Mouse (Mus musculus) neural tube, embryonic 14.5 days (tissue): ENCODE measurements around the gene Col24a1. TPM values are rescaled to one million over a fixed set of nuclear protein-coding genes. Genes with fewer than 3 reads are reported as not detected.
"Not testable (repeated sequence)": the region's sequence is repeated elsewhere in the genome, so short reads cannot be mapped to it uniquely, and the experiment has no call there.

Experiments
- ATAC-seq: fragments of 200-750 bp; cut with Nextera tagmentation; 2 replicates; pipeline ENCODE4 v1.8.0; 2017; ENCODE audit warnings: low read depth, mild to moderate bottlenecking, moderate TSS enrichment, moderate library complexity
- H3K27ac ChIP-seq: fragments of 300-500 bp; sonication (generic); 2 replicates; pipeline ENCODE4 v1.5.1; 2014; ENCODE audit warnings: low read depth, mild to moderate bottlenecking, control low read depth, low read length, moderate library complexity, mixed read lengths
- H3K27me3 ChIP-seq: fragments of 300-500 bp; sonication (generic); 2 replicates; pipeline ENCODE4 v1.6.1; 2014; ENCODE audit warnings: low read length; ENCODE audit not compliant: control insufficient read depth, insufficient read depth
- H3K36me3 ChIP-seq: fragments of 300-500 bp; sonication (generic); 2 replicates; pipeline ENCODE4 v1.6.1; 2014; ENCODE audit warnings: low read length, mixed read lengths; ENCODE audit not compliant: control insufficient read depth, insufficient read depth
- H3K4me1 ChIP-seq: fragments of 300-500 bp; sonication (generic); 2 replicates; pipeline ENCODE4 v1.6.1; 2014; ENCODE audit warnings: low read length; ENCODE audit not compliant: control insufficient read depth, insufficient read depth
- H3K4me2 ChIP-seq: fragments of 300-500 bp; sonication (generic); 2 replicates; pipeline ENCODE4 v1.6.1; 2014; ENCODE audit warnings: mild to moderate bottlenecking, low read depth, low read length, control low read depth
- H3K4me3 ChIP-seq: fragments of 300-500 bp; sonication (generic); 2 replicates; pipeline ENCODE4 v1.5.1; 2014; ENCODE audit warnings: low read depth, low read length, control low read depth, mixed read lengths
- H3K9ac ChIP-seq: fragments of 300-500 bp; sonication (generic); replicated peaks from 2 replicates; pipeline ENCODE4 v1.6.1; 2014; ENCODE audit warnings: low read depth, mild to moderate bottlenecking, control low read depth, low read length, mixed read lengths
- H3K9me3 ChIP-seq: fragments of 300-500 bp; sonication (generic); 2 replicates; pipeline ENCODE4 v1.6.1; 2016; ENCODE audit warnings: low read length; ENCODE audit not compliant: control insufficient read depth
- WGBS: fragments of 180-500 bp; shearing (Covaris S2); extraction: QIAGEN DNeasy Blood & Tissue Kit; methylation state at CpG from one replicate; pipeline ENCODE4 v1.1.7; 2014; 5-methylcytosine and 5-hydroxymethylcytosine counted together
- polyA plus RNA-seq: library from polyadenylated mRNA; unstranded; fragments of >200 nt; fragmentation: Nextera tagmentation; extraction: Ambion mirVana; gene quantifications from 2 replicates; pipeline ENCODE4 v1.2.1, GENCODE M21; 2014

The Col24a1 gene
- polyA plus RNA-seq, 1 experiment from 2014 or later = 0.94 TPM

- Histone ChIP-seq H3K4me1 (no peaks in the 10 kb centered on the region), H3K27me3 (no peaks in the 10 kb centered on the region), H3K9ac (no peak overlapping the region), H3K36me3 (no peaks in the 10 kb centered on the region), H3K9me3 (no peaks in the 10 kb centered on the region), H3K27ac (no peak overlapping the region), H3K4me2 (no peak overlapping the region), H3K4me3 (no peak overlapping the region)
- WGBS = 76% methylated on average over 9 of the region's 9 CpGs
- no peak for ATAC-seq
Observed at GRCm38 (mm10) chr3:145417809-145418208, 125.5 kb downstream of the Col24a1 start.

GRCm38 (mm10) chr3:145420421-145420820 is 128.1 kb downstream of the Col24a1 start:
- H3K36me3 ChIP-seq = no peaks in the 10 kb centered on the region
- H3K9me3 ChIP-seq = no peaks in the 10 kb centered on the region
- H3K4me3 ChIP-seq = no peak overlapping the region
- 78% methylated on average over 2 of the region's 2 CpGs for WGBS
- ATAC-seq = no peak
- H3K9ac ChIP-seq = no peak overlapping the region
- H3K4me2 ChIP-seq = no peak overlapping the region
- no peak overlapping the region for H3K27ac ChIP-seq
- no peaks in the 10 kb centered on the region for H3K27me3 ChIP-seq
- H3K4me1 ChIP-seq = no peaks in the 10 kb centered on the region

- H3K27ac ChIP-seq = no peak overlapping the region
- H3K27me3 ChIP-seq = no peaks in the 10 kb centered on the region
- no peak overlapping the region for H3K9ac ChIP-seq
- H3K9me3 ChIP-seq = no peaks in the 10 kb centered on the region
- H3K36me3 ChIP-seq = no peaks in the 10 kb centered on the region
- 95% methylated on average over 3 of the region's 3 CpGs for WGBS
- no peaks in the 10 kb centered on the region for H3K4me1 ChIP-seq
- H3K4me3 ChIP-seq = no peak overlapping the region
- no peak for ATAC-seq
- H3K4me2 ChIP-seq = no peak overlapping the region
Observed at GRCm38 (mm10) chr3:145422044-145422443, 129.8 kb downstream of the Col24a1 start.

- no peaks in the 10 kb centered on the region for H3K9me3 ChIP-seq
- no peak overlapping the region for H3K9ac ChIP-seq
- H3K4me2 ChIP-seq = no peak overlapping the region
- no peaks in the 10 kb centered on the region for H3K27me3 ChIP-seq
- no peak overlapping the region for H3K27ac ChIP-seq
- no peak overlapping the region for H3K4me3 ChIP-seq
- no peaks in the 10 kb centered on the region for H3K36me3 ChIP-seq
- no peaks in the 10 kb centered on the region for H3K4me1 ChIP-seq
- no peak for ATAC-seq
- 84% methylated on average over 7 of the region's 7 CpGs for WGBS
Observed at GRCm38 (mm10) chr3:145438352-145438751, 146.1 kb downstream of the Col24a1 start.

GRCm38 (mm10) chr3:145439086-145439485 is 146.8 kb downstream of the Col24a1 start:
- no peaks in the 10 kb centered on the region for H3K36me3 ChIP-seq
- no peak overlapping the region for H3K4me3 ChIP-seq
- H3K9me3 ChIP-seq = no peaks in the 10 kb centered on the region
- WGBS = 74% methylated on average over 7 of the region's 7 CpGs
- no peak overlapping the region for H3K9ac ChIP-seq
- ATAC-seq = no peak
- no peak overlapping the region for H3K27ac ChIP-seq
- H3K4me1 ChIP-seq = no peaks in the 10 kb centered on the region
- H3K27me3 ChIP-seq = no peaks in the 10 kb centered on the region
- H3K4me2 ChIP-seq = no peak overlapping the region

- H3K4me1 ChIP-seq = no peaks in the 10 kb centered on the region
- no peaks in the 10 kb centered on the region for H3K27me3 ChIP-seq
- H3K9me3 ChIP-seq = no peaks in the 10 kb centered on the region
- H3K4me2 ChIP-seq = no peak overlapping the region
- 50% methylated on average over 1 of the region's 1 CpGs for WGBS
- no peak overlapping the region for H3K27ac ChIP-seq
- no peak for ATAC-seq
- no peaks in the 10 kb centered on the region for H3K36me3 ChIP-seq
- H3K4me3 ChIP-seq = no peak overlapping the region
- H3K9ac ChIP-seq = no peak overlapping the region
Observed at GRCm38 (mm10) chr3:145440993-145441392, 148.7 kb downstream of the Col24a1 start.

GRCm38 (mm10) chr3:145442268-145442667 is 150.0 kb downstream of the Col24a1 start:
- H3K4me3 ChIP-seq = no peak overlapping the region
- no peak; the same call in 1 of the 2 replicates for ATAC-seq
- 94% methylated on average over 1 of the region's 1 CpGs for WGBS
- no peak overlapping the region for H3K27ac ChIP-seq
- no peaks in the 10 kb centered on the region for H3K9me3 ChIP-seq
- no peaks in the 10 kb centered on the region for H3K4me1 ChIP-seq
- no peaks in the 10 kb centered on the region for H3K27me3 ChIP-seq
- H3K9ac ChIP-seq = no peak overlapping the region
- no peaks in the 10 kb centered on the region for H3K36me3 ChIP-seq
- no peak overlapping the region for H3K4me2 ChIP-seq

GRCm38 (mm10) chr3:145443167-145443566 is 150.9 kb downstream of the Col24a1 start:
- H3K27me3 ChIP-seq, H3K4me1 ChIP-seq, H3K27ac ChIP-seq, H3K4me3 ChIP-seq, H3K9me3 ChIP-seq, ATAC-seq, H3K4me2 ChIP-seq, H3K9ac ChIP-seq, H3K36me3 ChIP-seq: not testable (repeated sequence)
- 57% methylated on average over 6 of the region's 6 CpGs for WGBS

- Histone ChIP-seq H3K27me3 (no peaks in the 10 kb centered on the region), H3K4me3 (no peak overlapping the region), H3K4me1 (no peaks in the 10 kb centered on the region), H3K9me3 (no peaks in the 10 kb centered on the region), H3K9ac (no peak overlapping the region), H3K36me3 (no peaks in the 10 kb centered on the region), H3K4me2 (no peak overlapping the region), H3K27ac (no peak overlapping the region)
- WGBS = 75% methylated on average over 5 of the region's 5 CpGs
- no peak for ATAC-seq
Observed at GRCm38 (mm10) chr3:145457039-145457438, 164.8 kb downstream of the Col24a1 start.

- H3K4me1 ChIP-seq = no peaks in the 10 kb centered on the region
- no peak overlapping the region for H3K9ac ChIP-seq
- no peaks in the 10 kb centered on the region for H3K27me3 ChIP-seq
- ATAC-seq = no peak
- no peak overlapping the region for H3K4me3 ChIP-seq
- no peak overlapping the region for H3K27ac ChIP-seq
- 83% methylated on average over 7 of the region's 7 CpGs for WGBS
- no peak overlapping the region for H3K4me2 ChIP-seq
- H3K36me3 ChIP-seq = no peaks in the 10 kb centered on the region
- H3K9me3 ChIP-seq = no peaks in the 10 kb centered on the region
Observed at GRCm38 (mm10) chr3:145462351-145462750, 170.1 kb downstream of the Col24a1 start.
